Mouse (Mus musculus) ES-Bruce4 (cell line): ENCODE results near the gene Casc1. TPM values are rescaled to one million over a fixed set of nuclear protein-coding genes. Genes with fewer than 3 reads are reported as not detected.
"Not testable (repeated sequence)": the region's sequence is repeated elsewhere in the genome, so short reads cannot be mapped to it uniquely, and the experiment has no call there.

Experiments
- H3K27ac ChIP-seq: 2 replicates; pipeline ENCODE4 v1.5.1; 2012; ENCODE audit warnings: low read length, inconsistent platforms; ENCODE audit not compliant: insufficient read depth
- H3K27me3 ChIP-seq: 2 replicates; pipeline ENCODE4 v1.6.1; 2012; ENCODE audit warnings: mild to moderate bottlenecking, low read length, inconsistent platforms; ENCODE audit not compliant: control insufficient read depth, poor library complexity, insufficient read depth, severe bottlenecking
- H3K36me3 ChIP-seq: 2 replicates; pipeline ENCODE4 v1.6.1; 2012; ENCODE audit warnings: inconsistent platforms, mild to moderate bottlenecking, low read length, moderate library complexity; ENCODE audit not compliant: control insufficient read depth, poor library complexity, insufficient read depth, severe bottlenecking
- H3K4me1 ChIP-seq: one replicate; pipeline ENCODE4 v1.8.1; 2011; ENCODE audit warnings: low read length; ENCODE audit not compliant: control insufficient read depth, insufficient read depth
- H3K4me3 ChIP-seq: 2 replicates; pipeline ENCODE4 v1.5.1; 2011; ENCODE audit warnings: low read depth, mild to moderate bottlenecking, low read length
- H3K9ac ChIP-seq: 2 replicates; pipeline ENCODE4 v1.6.1; 2012; ENCODE audit warnings: low read depth, mild to moderate bottlenecking, inconsistent platforms; ENCODE audit not compliant: poor library complexity, severe bottlenecking
- H3K9me3 ChIP-seq: replicated peaks from 2 replicates; pipeline ENCODE4 v1.6.1; 2012; ENCODE audit warnings: mild to moderate bottlenecking, low read length, inconsistent platforms; ENCODE audit not compliant: control insufficient read depth, poor library complexity, insufficient read depth, severe bottlenecking
- CTCF ChIP-seq: IDR thresholded peaks from one replicate; pipeline ENCODE4 v1.8.1; 2011; ENCODE audit warnings: low read depth, low read length
- EP300 ChIP-seq: IDR thresholded peaks from 2 replicates; pipeline ENCODE4 v1.6.1; 2011; ENCODE audit warnings: low read depth, low read length; ENCODE audit not compliant: insufficient read depth
- POLR2A ChIP-seq: IDR thresholded peaks from one replicate; pipeline ENCODE4 v1.8.1; 2011; ENCODE audit warnings: low read length; ENCODE audit not compliant: insufficient read depth
- polyA plus RNA-seq: library from polyadenylated mRNA; stranded (reverse); fragments of >200 nt; gene quantifications from 2 replicates; pipeline ENCODE4 v1.2.4, GENCODE M21; 2011; ENCODE audit warnings: low read depth; ENCODE audit not compliant: missing spikeins, insufficient read depth, insufficient read length

The Casc1 gene
- polyA plus RNA-seq, 1 experiment = 0.55 TPM

DNA sequence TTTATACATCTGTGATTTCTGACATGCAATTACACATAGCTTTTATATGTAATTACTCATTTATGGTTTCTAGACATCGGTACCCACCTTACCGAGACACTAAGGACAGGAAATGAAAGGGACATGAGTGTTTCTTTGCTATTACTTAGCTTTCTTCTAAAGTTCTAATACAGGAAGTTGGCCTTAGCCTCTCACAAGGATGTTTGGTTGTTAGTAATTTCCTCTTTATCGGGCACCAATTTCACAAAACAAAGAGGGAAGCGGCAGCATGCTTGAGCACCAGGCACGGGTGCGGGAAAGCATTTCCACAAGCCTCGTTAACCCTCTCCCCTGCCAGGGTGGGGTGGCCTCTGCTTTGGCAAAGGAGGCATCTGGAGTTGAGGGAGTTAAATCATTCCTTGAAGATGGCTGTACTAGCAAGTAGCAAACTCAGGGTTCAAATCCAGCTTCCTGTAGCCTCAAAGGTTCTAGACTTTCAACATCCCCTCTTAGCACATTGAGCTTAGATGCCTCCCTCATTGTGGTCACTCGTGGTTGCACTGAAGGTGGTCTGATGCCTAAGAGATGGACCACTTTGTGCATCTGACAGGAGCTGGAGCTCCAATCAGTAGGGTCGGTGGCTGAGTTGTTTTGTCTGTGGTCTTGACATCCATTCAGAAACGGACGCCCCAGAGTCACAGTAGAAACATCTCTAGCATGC lies 70.9 kb downstream of the Casc1 start:
- no peaks in the 10 kb centered on the region for H3K36me3 ChIP-seq
- TF ChIP-seq POLR2A = no peak
- no peak for TF ChIP-seq EP300
- TF ChIP-seq CTCF = no peak
- no peaks in the 10 kb centered on the region for H3K27me3 ChIP-seq
- peaks cover 2% of the 10 kb centered on the region for H3K4me1 ChIP-seq
- H3K9me3 ChIP-seq = no peaks in the 10 kb centered on the region
- no peak overlapping the region for H3K27ac ChIP-seq
- H3K9ac ChIP-seq = no peak overlapping the region
- no peak overlapping the region for H3K4me3 ChIP-seq

GRCm38 (mm10) chr6:145139236-145139635 lies 71.6 kb downstream of the Casc1 start:
- Histone ChIP-seq H3K4me1 (no peaks in the 10 kb centered on the region), H3K4me3 (no peak overlapping the region), H3K27ac (no peak overlapping the region), H3K36me3 (no peaks in the 10 kb centered on the region), H3K9me3 (no peaks in the 10 kb centered on the region), H3K27me3 (no peaks in the 10 kb centered on the region), H3K9ac (no peak overlapping the region)
- TF ChIP-seq EP300 (no peak), POLR2A (no peak), CTCF (no peak)

DNA sequence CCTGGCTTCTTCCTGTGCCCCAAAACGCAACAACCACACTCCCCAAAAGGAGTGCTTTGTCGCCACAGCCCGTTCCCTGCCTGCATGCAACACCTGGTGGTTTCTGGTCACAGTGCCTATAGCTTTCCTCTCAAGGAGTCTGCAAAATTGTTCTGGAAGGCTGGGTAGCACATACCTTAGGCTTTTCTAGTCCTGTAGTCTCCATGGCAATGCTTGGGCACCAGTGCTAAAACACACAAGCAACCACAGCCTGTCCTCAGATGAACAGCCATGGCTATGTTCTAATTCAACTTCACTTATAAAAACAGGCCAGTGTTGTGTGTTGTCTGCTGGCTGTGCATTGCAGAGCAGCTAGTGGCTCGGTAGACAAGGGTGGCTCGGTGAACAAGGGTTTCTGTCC lies 74.0 kb downstream of the Casc1 start:
- Histone ChIP-seq H3K27me3 (no peaks in the 10 kb centered on the region), H3K27ac (no peak overlapping the region), H3K9ac (no peak overlapping the region), H3K4me3 (no peak overlapping the region), H3K4me1 (no peaks in the 10 kb centered on the region), H3K36me3 (no peaks in the 10 kb centered on the region), H3K9me3 (no peaks in the 10 kb centered on the region)
- TF ChIP-seq EP300 (no peak), CTCF (no peak), POLR2A (no peak)

GRCm38 (mm10) chr6:145135804-145136203 lies 75.0 kb downstream of the Casc1 start:
- Histone ChIP-seq H3K27me3 (no peaks in the 10 kb centered on the region), H3K4me3 (no peak overlapping the region), H3K36me3 (no peaks in the 10 kb centered on the region), H3K9me3 (no peaks in the 10 kb centered on the region), H3K9ac (no peak overlapping the region), H3K4me1 (no peaks in the 10 kb centered on the region), H3K27ac (no peak overlapping the region)
- TF ChIP-seq CTCF (no peak), EP300 (no peak), POLR2A (no peak)

- H3K9me3 ChIP-seq = no peaks in the 10 kb centered on the region
- H3K4me3 ChIP-seq = no peak overlapping the region
- H3K9ac ChIP-seq = no peak overlapping the region
- H3K4me1 ChIP-seq = no peaks in the 10 kb centered on the region
- no peak for TF ChIP-seq EP300
- TF ChIP-seq CTCF = no peak
- TF ChIP-seq POLR2A = no peak
- no peaks in the 10 kb centered on the region for H3K36me3 ChIP-seq
- H3K27ac ChIP-seq = no peak overlapping the region
- H3K27me3 ChIP-seq = no peaks in the 10 kb centered on the region
These were observed 75.5 kb downstream of the Casc1 start for GRCm38 (mm10) chr6:145135295-145135694.

GRCm38 (mm10) chr6:145132969-145133368 lies 77.8 kb downstream of the Casc1 start:
- not testable (repeated sequence) for H3K4me1 ChIP-seq, H3K9me3 ChIP-seq, H3K4me3 ChIP-seq, H3K36me3 ChIP-seq, H3K9ac ChIP-seq, H3K27ac ChIP-seq, H3K27me3 ChIP-seq
